11 mouse cellular contexts compared by ENCODE assay signal in genomic region chr17:26525316-26525715, GRCm38 (mm10). TPM values are rescaled to one million over a fixed set of nuclear protein-coding genes. Genes with fewer than 3 reads are reported as not detected.
DNase-seq lines count a peak whose midpoint lies in the region; ATAC-seq and TF ChIP-seq lines count a peak whose summit lies in the region.
"Had no signal": no experiment of that assay in that cellular context is flagged by ENCODE, and none has a peak within 500 bp of the region (broad histone marks: within the 10 kb centered on the region; RNA-seq: fewer than 3 reads in every experiment).

No protein-coding gene starts in this region.

- H3K4me2 ChIP-seq in midbrain, postnatal 0 days (ENCODE audit: low read depth, low read length, poor library complexity, severe bottlenecking), result no peak overlapping the region
- H3K4me2 ChIP-seq in intestine, embryonic 16.5 days (ENCODE audit: low read depth, low read length), result no peak overlapping the region
- no peak overlapping the region for H3K4me2 ChIP-seq in midbrain, embryonic 13.5 days (replicated peaks)
- H3K4me2 ChIP-seq: embryonic facial prominence, embryonic 15.5 days had no signal

- H3K9me3 ChIP-seq in midbrain, postnatal 0 days (ENCODE audit: low read length), result no peaks in the 10 kb centered on the region
- no peaks in the 10 kb centered on the region for H3K9me3 ChIP-seq in midbrain, embryonic 10.5 days (replicated peaks)
- H3K9me3 ChIP-seq in intestine, embryonic 16.5 days (ENCODE audit: control insufficient read depth, low read length), result no peaks in the 10 kb centered on the region
- no peaks in the 10 kb centered on the region for H3K9me3 ChIP-seq in midbrain, embryonic 13.5 days
- H3K9me3 ChIP-seq: embryonic facial prominence, embryonic 15.5 days had no signal

- H3K36me3 ChIP-seq in midbrain, postnatal 0 days (ENCODE audit: insufficient read depth, low read length), result no peaks in the 10 kb centered on the region
- no peaks in the 10 kb centered on the region for H3K36me3 ChIP-seq in midbrain, embryonic 10.5 days
- no peaks in the 10 kb centered on the region for H3K36me3 ChIP-seq in intestine, embryonic 16.5 days (ENCODE audit: control insufficient read depth, insufficient read depth, low read length)
- no peaks in the 10 kb centered on the region for H3K36me3 ChIP-seq in midbrain, embryonic 13.5 days
- H3K36me3 ChIP-seq: embryonic facial prominence, embryonic 15.5 days had no signal

- H3K27ac ChIP-seq in midbrain, postnatal 0 days (ENCODE audit: low read depth, low read length), result no peak overlapping the region
- H3K27ac ChIP-seq in midbrain, embryonic 10.5 days (replicated peaks), result no peak overlapping the region
- no peak overlapping the region for H3K27ac ChIP-seq in intestine, embryonic 16.5 days (ENCODE audit: low read length)
- no peak overlapping the region for H3K27ac ChIP-seq in midbrain, embryonic 13.5 days
- H3K27ac ChIP-seq: embryonic facial prominence, embryonic 15.5 days had no signal

- no peaks in the 10 kb centered on the region for H3K4me1 ChIP-seq in midbrain, postnatal 0 days (ENCODE audit: insufficient read depth, low read length)
- H3K4me1 ChIP-seq in midbrain, embryonic 10.5 days, result peaks cover 6% of the 10 kb centered on the region
- peaks cover 7% of the 10 kb centered on the region for H3K4me1 ChIP-seq in intestine, embryonic 16.5 days (ENCODE audit: control insufficient read depth, insufficient read depth, low read length)
- H3K4me1 ChIP-seq in midbrain, embryonic 13.5 days (replicated peaks), result no peaks in the 10 kb centered on the region

- H3K27me3 ChIP-seq in midbrain, postnatal 0 days (ENCODE audit: insufficient read depth, low read length), result no peaks in the 10 kb centered on the region
- no peaks in the 10 kb centered on the region for H3K27me3 ChIP-seq in midbrain, embryonic 10.5 days (ENCODE audit: low read depth, poor library complexity, severe bottlenecking)
- no peaks in the 10 kb centered on the region for H3K27me3 ChIP-seq in intestine, embryonic 16.5 days (replicated peaks; ENCODE audit: control insufficient read depth, insufficient read depth, low read length)
- no peaks in the 10 kb centered on the region for H3K27me3 ChIP-seq in midbrain, embryonic 13.5 days
- H3K27me3 ChIP-seq: embryonic facial prominence, embryonic 15.5 days had no signal

- 42% methylated on average over 7 of the region's 7 CpGs for WGBS in midbrain, postnatal 0 days
- 82% methylated on average over 7 of the region's 7 CpGs for WGBS in midbrain, embryonic 10.5 days
- WGBS in intestine, embryonic 16.5 days, result 69% methylated on average over 7 of the region's 7 CpGs
- 63% methylated on average over 7 of the region's 7 CpGs for WGBS in midbrain, embryonic 13.5 days

- no peak overlapping the region for H3K9ac ChIP-seq in midbrain, postnatal 0 days (replicated peaks; ENCODE audit: low read length, poor library complexity, severe bottlenecking)
- no peak overlapping the region for H3K9ac ChIP-seq in intestine, embryonic 16.5 days (ENCODE audit: low read depth, low read length)
- H3K9ac ChIP-seq in midbrain, embryonic 13.5 days (replicated peaks), result no peak overlapping the region
- H3K9ac ChIP-seq: embryonic facial prominence, embryonic 15.5 days had no signal

- no peak for DNase-seq in frontal cortex, postnatal 25 days (ENCODE audit: low spot score in 2 of 2)
- DNase-seq in midbrain, postnatal 0 days (ENCODE audit: low spot score), result peak; percentile 77
- no peak for DNase-seq in midbrain, embryonic 10.5 days (ENCODE audit: low spot score)
- DNase-seq in cerebellum, adult 9-10 months, result peak; percentile 75
- peak; percentile 43 to 51 for DNase-seq in layer of hippocampus, postnatal 36 days
- DNase-seq: spleen, adult 18-20 months had no signal

- no peak overlapping the region for H3K4me3 ChIP-seq in midbrain, postnatal 0 days (ENCODE audit: low read depth, low read length)
- H3K4me3 ChIP-seq in midbrain, embryonic 10.5 days, result no peak overlapping the region
- no peak overlapping the region for H3K4me3 ChIP-seq in intestine, embryonic 16.5 days (ENCODE audit: low read length)
- H3K4me3 ChIP-seq in midbrain, embryonic 13.5 days (replicated peaks), result no peak overlapping the region
- H3K4me3 ChIP-seq: embryonic facial prominence, embryonic 15.5 days had no signal

- ATAC-seq in frontal cortex, adult (ENCODE audit: low TSS enrichment), result peak; percentile 53; the same call in 1 of the 2 replicates
- no peak for ATAC-seq in midbrain, postnatal 0 days (ENCODE audit: low FRiP score)
- ATAC-seq in intestine, embryonic 16.5 days, result no peak
- ATAC-seq in midbrain, embryonic 13.5 days, result no peak
- ATAC-seq: midbrain, embryonic 16.5 days had no signal

- TF ChIP-seq CTCF in midbrain, postnatal 0 days (IDR thresholded peaks at IDR 0.05), result no peak

RNA-seq across cellular contexts. Expression of gene Ergic1, which starts 36.0 kb away (rescaled TPM):
- total RNA-seq in midbrain, postnatal 0 days (2014; rRNA removed), result 202 and 216 TPM in 2 replicates
- polyA plus RNA-seq in midbrain, postnatal 0 days (2015; fragmentation: Nextera tagmentation; extraction: Ambion mirVana), result 99.6 and 103 TPM in 2 replicates
- 104 and 113 TPM in 2 replicates for polyA plus RNA-seq in midbrain, embryonic 10.5 days (2016; fragmentation: Nextera tagmentation; extraction: Ambion mirVana)
- total RNA-seq in layer of hippocampus, postnatal 36 days (2021), result 100 to 1,000 TPM; 115 to 119 TPM
- polyA plus RNA-seq in intestine, embryonic 16.5 days (2015; fragmentation: Nextera tagmentation; extraction: Ambion mirVana), result 88.6 and 91.2 TPM in 2 replicates
- 91.5 and 102 TPM in 2 replicates for polyA plus RNA-seq in midbrain, embryonic 13.5 days (2015; fragmentation: Nextera tagmentation; extraction: Ambion mirVana)

RNA-seq across cellular contexts. Expression of gene Dusp1, which starts 36.6 kb away (rescaled TPM):
- 42.0 and 46.8 TPM in 2 replicates for total RNA-seq in midbrain, postnatal 0 days (2014; rRNA removed)
- polyA plus RNA-seq in midbrain, postnatal 0 days (2015; fragmentation: Nextera tagmentation; extraction: Ambion mirVana), result 25.5 and 26.0 TPM in 2 replicates
- polyA plus RNA-seq in midbrain, embryonic 10.5 days (2016; fragmentation: Nextera tagmentation; extraction: Ambion mirVana), result 21.7 and 28.8 TPM in 2 replicates
- 10 to 100 TPM; 17.1 to 19.3 TPM for total RNA-seq in layer of hippocampus, postnatal 36 days (2021)
- 12.2 and 14.4 TPM in 2 replicates for polyA plus RNA-seq in intestine, embryonic 16.5 days (2015; fragmentation: Nextera tagmentation; extraction: Ambion mirVana)
- polyA plus RNA-seq in midbrain, embryonic 13.5 days (2015; fragmentation: Nextera tagmentation; extraction: Ambion mirVana), result 41.3 and 43.8 TPM in 2 replicates

Comparison
In these comparisons a context has a peak if more than half of its experiments do, and no peak if none do; other contexts are left out.
1. DNase-seq: peak in midbrain, postnatal 0 days (single experiment), cerebellum, adult 9-10 months (single experiment) and layer of hippocampus, postnatal 36 days (2 of 2); none in frontal cortex, postnatal 25 days (0 of 2) and midbrain, embryonic 10.5 days (single experiment).